Mouse (Mus musculus) brain, adult 10 weeks (tissue): ENCODE data around the gene Dgkz. TPM values are rescaled to one million over a fixed set of nuclear protein-coding genes. Genes with fewer than 3 reads are reported as not detected.

Experiments used
- polyA plus RNA-seq: library from polyadenylated mRNA; stranded (reverse); fragments of 350-450 nt; fragmentation: Illumina TruSeq; extraction: RNeasy Lipid Tissue Mini Kit (QIAGEN cat#74804); gene quantifications from one replicate; pipeline ENCODE4 v1.2.3, GENCODE M21; 2015; ENCODE audit warnings: low read depth, low replicate concordance

The Dgkz gene
- polyA plus RNA-seq, result 345 TPM

GRCm38 (mm10) chr2:91975581-91976541 lies at the start of gene Dgkz:
Dgkz (minus strand) TSS chr2:91975864.

GRCm38 (mm10) chr2:92024274-92024672 lies 48.6 kb upstream of the Dgkz start, which contains the start of gene Creb3l1:
Creb3l1 (minus strand) TSS chr2:92024502.

DNA sequence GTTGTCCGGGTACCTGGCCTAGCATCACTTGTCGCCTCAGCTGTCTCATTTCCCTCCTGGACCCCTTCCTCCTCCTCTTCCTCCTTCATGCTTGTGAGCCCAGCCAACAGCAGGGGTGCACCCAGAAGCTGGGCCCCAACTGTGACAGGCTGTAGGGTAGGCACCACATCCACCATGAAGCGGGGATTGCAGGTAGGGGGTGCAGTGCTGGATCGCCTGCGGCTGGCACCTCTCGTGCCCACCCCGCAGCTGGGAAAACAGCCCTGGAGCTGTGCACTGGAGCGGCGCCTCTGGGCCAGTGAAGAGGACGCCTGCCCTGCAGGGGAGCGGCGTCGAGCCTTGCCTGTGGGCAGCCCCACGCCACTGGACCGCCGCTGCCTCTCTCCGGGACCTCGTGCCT lies 30.2 kb downstream of the Dgkz start, which contains the start of gene Gm9821:
Gene Gm9821 (plus strand): TSS at position 221 of the 400 bp plus-strand sequence.

GRCm38 (mm10) chr2:91932160-91932711 lies 43.4 kb downstream of the Dgkz start, which contains the start of gene Mdk:
Mdk (minus strand) TSS chr2:91932297.

DNA sequence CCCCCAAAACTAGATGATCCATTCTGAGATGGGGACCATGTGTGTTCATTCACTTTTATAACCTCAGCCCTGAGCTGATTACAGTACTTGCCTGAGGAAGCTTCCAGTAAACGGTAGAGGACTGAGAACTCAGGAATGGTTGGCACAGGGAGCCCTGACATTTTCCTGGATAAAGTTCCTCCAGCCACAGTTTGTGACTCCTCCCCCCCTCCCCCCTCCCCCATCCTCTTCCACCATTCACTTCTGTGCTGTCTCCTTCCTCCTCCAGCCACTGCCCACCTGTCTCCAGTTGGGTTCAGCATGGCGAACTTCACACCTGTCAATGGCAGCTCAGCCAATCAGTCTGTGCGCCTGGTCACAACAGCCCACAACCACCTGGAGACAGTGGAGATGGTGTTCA lies 48.7 kb downstream of the Dgkz start, which contains the start of gene Chrm4:
Gene Chrm4 (plus strand): TSS at position 301 of the 400 bp plus-strand sequence.

Other genes with a start within 250 kb of the Dgkz start
- 30.2 TPM for gene Ambra1, start 245.7 kb downstream of the Dgkz start, polyA plus RNA-seq
- gene Chrm4, start 48.6 kb downstream of the Dgkz start, polyA plus RNA-seq, result 24.9 TPM
- 34.4 TPM for gene Mdk, start 43.6 kb downstream of the Dgkz start, polyA plus RNA-seq
- gene Gm9821, start 30.2 kb downstream of the Dgkz start, polyA plus RNA-seq, result not detected
- 2.3 TPM for gene Creb3l1, start 48.6 kb upstream of the Dgkz start, polyA plus RNA-seq
- 35.5 TPM for gene Phf21a, start 117.3 kb upstream of the Dgkz start, polyA plus RNA-seq